Mouse (Mus musculus): ENCODE data around the gene Tsnaxip1.
"Not testable (repeated sequence)": the region's sequence is repeated elsewhere in the genome, so short reads cannot be mapped to it uniquely, and the experiment has no call there.

Gene Tsnaxip1

DNA sequence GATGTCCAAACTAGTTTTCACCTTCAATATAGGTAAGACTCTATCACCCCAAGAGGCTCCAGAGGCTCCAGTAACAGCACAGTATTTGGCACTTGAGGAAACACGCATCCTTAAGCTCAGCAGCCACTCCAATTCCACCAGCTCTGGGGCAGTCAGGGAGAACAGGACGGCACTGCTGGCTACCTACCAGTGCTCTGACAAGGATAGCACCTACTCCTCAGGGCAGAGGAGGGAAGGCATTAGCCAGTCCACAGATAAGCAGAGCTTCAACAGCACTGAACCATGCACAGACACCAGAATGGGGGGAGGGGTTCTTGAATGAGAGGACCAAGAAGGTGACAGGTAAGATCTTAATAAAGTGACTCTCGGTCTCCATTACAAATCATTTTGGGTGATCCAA lies 7.9 kb upstream of the Tsnaxip1 start:
- no peak for DNase-seq

DNA sequence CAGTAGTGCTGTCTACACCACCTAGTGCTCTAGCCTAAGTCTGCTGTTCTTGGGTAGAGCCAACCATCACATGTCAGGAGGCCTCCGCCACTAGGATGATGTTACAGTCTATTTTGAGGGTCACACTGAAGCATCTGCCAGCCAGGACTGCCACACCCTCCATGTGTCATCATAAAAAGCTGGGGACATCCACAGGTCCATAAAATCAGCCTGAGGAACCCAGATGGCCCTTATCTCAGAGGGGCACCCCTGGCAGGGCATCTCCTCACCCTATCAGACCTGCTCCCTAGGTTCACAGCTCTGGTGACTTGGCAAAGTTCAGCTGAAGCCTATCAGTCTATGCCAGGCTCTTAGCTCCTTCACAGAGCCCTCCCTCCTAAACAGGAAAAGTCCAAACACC lies 6.6 kb upstream of the Tsnaxip1 start:
- DNase-seq: no peak

DNA sequence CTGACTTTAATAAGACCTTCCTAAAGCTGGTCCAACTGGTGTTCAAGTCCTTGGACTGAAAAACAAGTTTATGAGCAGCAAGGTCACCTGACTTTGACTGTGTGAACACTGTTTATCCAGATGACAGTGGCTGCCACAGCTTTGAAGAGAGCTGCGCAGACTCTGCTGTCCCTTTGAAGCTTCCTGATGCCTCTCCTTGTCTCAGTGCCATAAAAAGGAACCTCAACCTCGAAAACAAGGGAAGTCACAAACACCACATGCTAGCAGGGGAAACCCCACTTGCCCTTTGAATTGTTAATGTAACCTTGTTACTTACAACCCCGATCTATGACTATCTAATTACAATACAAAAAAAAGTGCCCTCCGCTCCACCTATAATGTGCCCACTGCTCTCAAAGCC lies 2.0 kb upstream of the Tsnaxip1 start:
- DNase-seq: no peak

DNA sequence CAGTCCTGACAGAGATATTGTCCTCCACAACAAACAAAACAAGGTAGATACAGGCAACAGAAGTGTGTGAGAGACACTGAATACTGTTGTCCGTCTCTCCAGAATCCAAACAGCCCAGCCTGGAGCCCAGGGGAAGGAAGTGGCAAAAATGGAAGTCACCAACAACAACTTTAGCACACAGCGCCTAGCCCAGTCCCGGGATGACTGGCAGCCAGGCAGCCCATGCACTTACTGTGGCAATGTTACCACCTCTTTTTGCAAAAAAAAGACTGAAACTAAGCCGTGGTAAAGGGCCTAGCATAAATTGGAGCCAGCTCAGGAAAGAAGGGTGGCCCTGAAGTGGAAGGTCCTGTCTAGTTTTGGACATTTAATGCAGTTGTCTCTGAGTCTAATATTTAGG lies 1.2 kb upstream of the Tsnaxip1 start:
- DNase-seq: no peak

DNA sequence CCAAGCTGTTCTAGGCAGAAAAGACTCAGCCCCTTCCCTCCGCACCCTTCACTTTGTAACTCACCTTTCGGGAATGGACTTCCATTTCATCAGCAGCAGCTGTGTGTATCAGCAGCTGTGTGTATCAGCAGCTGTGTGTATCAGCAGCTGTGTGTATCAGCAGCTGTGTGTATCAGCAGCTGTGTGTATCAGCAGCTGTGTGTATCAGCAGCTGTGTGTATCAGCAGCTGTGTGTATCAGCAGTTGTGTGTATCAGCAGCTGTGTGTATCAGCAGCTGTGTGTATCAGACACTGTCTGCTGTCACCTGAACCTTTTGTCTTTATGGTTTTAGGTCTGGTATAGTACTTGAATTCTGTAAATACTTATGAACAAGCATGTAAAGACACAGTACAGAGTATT lies 6.2 kb downstream of the Tsnaxip1 start:
- not testable (repeated sequence) for DNase-seq

DNA sequence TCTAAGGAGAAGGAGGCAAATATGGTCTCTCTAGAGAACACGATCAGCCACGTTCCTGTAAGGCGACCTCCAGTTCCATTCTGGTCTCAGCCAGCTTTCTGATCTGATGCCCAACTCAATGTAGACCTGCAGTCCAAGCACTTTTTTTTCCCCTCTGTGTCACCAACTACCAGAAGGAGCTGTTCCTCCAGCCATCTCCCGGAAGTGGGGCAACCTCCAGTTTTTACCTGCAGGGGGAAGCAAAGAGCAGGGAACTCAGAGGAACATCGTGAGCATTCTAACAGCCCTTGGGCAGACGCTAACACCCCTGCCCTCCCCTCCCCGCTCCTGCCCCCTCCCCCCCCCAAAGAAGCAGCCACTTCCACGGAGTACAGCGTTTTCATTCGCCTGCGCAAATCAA lies 7.8 kb downstream of the Tsnaxip1 start:
- peak; percentile 82 to 84 for DNase-seq

DNA sequence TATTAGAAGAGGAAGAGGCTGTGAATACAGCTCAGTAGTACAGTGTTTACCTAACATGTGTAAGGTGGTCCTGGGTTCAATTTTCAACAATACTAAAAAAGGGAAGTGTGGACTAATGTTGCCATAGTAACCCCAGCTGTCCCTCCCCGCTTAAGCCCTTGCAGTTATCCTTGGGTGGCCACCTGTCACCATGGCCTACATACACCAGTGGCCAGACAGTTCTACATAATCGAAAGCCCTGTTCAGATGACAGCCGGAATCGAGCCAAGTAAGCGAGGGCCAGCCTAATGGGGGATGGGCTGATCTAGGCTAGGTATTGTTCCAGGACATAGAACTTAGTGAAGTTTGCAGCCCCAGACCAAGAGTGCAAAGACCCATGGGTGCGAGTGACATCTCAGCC lies 9.5 kb downstream of the Tsnaxip1 start:
- DNase-seq: no peak

DNA sequence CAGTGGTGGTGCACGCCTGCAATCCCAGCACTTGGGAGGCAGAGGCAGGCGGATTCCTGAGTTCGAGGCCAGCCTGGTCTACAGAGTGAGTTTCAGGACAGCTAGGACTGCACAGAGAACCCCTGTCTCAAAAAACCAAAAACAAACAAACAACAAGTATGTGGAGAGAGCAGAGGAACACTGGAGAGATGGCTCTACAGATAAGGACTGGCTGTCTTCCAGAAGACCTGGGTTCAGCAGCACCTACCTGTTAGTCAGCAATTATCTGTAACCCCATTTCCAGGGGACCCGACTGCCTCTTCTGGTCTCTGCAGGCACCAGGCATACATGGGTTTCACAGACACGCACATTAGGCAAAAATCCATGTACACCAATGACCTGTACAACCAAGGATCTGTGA lies 11.7 kb downstream of the Tsnaxip1 start:
- DNase-seq: no peak

DNA sequence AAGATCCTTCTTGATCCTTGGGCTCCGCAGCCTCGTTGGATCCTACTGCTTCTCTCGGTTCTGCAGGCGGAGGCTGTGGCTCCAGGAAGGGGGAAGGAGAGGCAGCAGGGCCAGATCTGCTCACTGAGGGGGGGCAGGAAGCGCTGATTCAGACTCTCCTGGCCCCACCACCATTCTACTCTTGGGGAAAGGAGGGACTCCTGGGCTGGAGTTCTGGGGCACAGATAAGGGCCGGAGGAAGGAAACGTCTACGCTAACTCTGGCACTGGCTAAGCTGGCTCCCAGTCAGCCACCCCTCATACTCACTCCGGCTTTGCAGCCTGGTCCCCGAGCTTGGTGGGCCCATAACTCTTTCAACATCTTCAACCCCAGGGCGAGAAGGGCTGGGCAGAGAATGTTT lies 19.1 kb downstream of the Tsnaxip1 start:
- DNase-seq: no peak

DNA sequence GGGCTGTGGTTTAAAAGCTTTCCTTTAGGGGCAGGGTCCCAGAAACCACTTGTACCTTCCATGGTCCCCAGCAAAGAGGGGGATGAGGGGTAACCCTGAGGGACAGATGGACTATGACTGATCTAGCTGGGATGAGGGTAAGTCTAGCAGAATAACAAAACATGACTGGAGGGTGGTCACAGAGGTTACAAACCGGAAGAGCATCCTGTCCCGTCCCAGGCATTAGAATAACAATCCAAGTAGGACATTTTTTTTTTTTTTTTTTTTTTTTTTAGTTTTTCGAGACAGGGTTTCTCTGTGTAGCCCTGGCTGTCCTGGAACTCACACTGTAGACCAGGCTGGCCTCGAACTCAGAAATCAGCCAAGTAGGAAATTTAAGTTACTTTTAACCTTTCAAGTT lies 22.5 kb downstream of the Tsnaxip1 start:
- no peak for DNase-seq

DNA sequence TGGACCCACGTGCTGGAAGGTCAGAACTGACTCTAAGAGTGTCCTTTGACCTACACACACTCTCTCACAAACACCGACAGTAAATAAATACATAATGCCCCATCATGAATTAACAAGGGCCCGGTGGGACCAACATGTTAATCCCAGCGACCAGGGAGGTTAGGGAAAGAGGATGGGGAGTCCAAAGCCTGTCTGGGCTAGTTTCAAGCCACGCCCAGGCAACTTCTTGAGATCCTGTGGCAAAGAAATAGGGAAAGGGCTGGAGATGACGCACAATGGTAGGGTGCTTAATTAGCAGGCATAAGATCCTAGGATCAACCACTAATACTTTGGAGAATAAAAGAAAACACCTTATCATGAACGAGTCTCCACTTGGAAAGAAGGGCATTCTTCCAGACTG lies 23.1 kb downstream of the Tsnaxip1 start:
- no peak for DNase-seq

DNA sequence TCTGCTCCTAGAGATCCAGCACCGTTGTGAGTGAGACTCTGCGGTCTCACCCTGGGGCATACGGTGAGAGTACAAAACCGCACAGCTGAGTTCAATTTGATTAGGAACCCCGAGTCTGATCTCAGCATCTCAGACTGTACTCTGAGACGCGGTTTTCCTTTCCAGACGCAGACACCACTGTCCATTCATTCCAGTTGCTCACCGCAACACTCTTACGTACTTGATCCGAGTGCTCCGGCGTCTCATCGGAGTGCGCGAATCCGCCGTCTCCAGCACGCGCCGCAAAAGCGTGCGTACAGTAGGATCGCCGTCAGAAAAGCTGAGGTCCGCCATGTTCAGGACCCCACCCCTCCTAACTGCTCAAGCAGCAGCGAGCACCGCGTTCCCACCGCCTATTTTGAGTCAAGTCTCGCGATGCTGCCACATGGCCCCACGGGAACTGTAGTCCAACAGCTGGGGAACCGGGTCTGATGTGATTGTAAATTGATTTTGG lies 24.2 kb downstream of the Tsnaxip1 start:
- DNase-seq: peak; percentile 93 to 94

DNA sequence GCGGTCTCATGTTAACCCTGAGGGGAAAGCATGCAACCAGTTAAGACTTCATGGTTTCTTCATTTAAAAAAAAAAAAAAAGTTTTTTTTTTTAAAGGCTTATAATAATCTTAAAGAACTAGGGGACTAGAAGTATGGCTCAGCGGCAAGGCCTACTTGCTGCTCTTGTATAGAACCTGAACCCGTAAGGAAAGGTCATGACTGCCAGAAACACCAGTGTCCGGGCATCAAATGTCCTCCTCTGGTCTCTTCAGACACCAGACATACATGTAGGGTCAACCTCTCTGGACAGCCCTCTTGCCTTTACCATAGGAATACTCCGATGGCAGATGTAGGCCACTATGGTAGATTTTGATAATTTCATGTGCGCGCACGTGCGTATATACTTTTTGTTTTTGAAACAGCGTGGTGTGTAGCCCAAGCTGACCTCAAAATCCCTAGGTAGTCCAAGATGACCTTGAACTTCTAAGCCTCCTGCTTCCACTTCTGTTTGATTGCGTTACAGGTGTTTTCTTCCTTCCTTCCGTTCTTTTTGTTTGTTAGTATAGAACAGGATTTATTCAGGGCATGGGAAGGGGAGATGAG lies 24.7 kb downstream of the Tsnaxip1 start:
- no peak for DNase-seq

DNA sequence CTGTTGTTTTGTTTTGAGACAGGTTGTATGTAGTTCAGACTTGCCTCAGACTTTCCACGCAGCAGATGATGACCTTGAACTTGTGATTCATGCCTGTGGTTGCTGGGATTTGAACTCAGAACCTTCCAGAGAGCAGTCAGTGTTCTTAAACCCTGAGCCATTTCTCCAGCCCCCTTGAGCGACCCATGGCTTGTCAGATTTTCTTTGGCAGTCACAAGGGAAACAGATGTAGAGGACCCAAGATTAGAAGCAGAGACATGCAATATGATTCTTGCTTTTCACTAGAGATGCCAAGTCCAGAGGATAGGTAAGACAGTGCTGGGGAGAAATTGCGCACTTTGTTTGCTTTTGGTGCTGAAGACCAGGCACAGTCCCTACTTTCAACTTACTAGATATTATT lies 25.6 kb downstream of the Tsnaxip1 start, which contains the start of gene Cenpt:
TSS of gene Cenpt (minus strand) at position 101 of the 400 bp plus-strand sequence.
- DNase-seq: no peak

DNA sequence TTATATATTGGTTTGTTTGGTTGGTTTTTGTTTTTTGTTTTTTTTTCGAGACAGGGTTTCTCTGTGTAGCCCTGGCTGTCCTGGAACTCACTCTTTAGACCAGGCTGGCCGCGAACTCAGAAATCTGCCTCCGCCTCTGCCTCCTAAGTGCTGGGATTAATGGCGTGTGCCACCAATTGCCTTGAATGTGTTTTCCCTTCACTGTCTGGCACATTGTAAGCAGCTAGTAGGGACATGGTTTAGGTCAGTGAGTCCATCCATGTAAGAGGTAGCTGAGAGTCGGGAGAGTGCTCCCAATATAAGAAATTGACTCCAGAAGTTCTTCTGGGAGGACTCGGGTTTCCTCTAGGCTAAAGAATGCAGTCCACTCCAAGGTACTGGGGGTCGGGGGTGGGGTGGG lies 26.8 kb downstream of the Tsnaxip1 start:
- DNase-seq: no peak

DNA sequence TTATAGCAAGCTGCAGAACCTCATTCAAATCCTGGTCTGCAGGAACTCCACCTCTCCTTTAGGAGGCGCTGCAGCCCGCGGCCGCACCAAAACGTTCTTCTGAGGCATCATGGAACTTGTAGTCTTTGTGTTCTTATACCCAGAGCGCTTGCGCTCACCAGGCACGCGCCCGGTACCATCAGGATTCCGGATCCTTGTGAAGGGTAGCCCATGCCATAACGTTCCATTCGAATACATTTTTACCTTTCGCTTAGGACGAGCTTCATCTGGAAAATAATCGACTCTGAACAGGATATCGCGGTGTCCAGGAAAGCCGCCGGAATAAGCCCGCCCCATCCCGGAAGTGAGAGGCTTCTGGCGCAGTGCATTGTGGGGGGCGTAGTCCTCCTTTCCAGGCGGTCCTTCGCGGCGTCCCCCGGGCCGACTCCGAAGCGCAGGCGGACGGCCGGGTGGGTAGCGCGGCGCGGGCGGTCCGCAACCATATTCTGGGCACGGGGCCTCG lies 27.2 kb downstream of the Tsnaxip1 start, which contains the start of gene Thap11:
TSS of gene Thap11 (plus strand) at position 418 of the 502 bp plus-strand sequence.
- peak; percentile 94 to 95 for DNase-seq

DNA sequence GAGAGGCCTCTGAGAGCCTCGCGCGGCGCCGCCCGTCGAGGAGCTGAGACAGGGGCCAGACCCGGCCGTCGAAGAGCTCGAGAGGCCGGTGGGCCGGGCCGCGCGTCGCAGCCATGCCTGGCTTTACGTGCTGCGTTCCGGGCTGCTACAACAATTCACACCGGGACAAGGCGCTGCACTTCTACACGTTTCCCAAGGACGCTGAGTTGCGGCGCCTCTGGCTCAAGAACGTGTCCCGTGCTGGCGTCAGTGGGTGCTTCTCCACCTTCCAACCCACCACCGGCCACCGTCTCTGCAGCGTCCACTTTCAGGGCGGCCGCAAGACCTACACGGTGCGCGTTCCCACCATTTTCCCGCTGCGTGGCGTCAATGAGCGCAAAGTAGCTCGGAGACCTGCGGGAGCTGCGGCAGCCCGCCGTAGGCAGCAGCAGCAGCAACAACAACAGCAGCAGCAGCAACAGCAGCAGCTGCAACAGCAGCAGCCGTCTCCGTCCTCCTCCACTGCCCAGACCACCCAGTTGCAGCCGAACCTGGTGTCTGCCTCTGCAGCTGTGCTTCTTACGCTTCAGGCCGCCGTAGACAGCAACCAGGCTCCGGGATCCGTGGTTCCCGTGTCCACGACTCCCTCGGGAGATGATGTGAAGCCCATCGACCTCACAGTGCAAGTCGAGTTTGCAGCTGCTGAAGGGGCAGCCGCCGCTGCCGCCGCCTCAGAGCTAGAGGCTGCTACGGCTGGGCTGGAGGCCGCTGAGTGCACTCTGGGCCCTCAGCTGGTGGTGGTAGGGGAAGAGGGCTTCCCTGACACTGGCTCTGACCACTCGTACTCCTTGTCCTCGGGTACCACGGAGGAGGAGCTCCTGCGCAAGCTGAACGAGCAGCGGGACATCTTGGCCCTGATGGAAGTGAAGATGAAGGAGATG lies 28.0 kb downstream of the Tsnaxip1 start:
- peak; percentile 50 to 71 for DNase-seq

DNA sequence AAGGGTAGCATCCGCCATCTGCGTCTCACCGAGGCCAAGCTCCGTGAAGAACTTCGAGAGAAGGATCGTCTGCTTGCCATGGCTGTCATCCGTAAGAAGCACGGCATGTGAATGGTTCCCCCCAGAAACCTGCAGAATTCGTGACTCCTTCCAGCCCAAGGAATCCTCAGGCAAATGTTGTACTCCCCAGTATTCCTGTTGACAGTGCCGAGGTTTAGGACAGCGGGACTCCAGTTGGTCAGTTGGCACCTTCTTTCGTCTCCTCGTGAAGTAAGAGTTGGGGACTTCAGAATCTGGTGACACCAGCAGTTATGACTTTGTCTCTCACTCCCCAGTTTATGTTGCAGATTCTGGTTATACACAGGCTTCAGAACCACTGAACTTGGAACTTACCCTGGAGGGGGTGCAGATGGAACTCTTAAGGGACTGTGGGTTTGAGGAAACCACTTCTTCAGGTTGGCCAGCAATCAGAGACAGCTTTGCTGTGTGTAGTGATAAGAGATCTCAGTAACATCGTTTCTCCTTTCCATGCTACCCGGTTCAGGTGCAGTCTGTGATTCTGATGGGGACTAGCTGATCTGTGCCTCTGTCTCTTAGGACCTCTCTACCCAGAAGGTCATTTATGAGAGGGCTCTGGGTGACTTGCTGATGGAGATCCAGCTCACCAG lies 28.8 kb downstream of the Tsnaxip1 start:
- no peak for DNase-seq

DNA sequence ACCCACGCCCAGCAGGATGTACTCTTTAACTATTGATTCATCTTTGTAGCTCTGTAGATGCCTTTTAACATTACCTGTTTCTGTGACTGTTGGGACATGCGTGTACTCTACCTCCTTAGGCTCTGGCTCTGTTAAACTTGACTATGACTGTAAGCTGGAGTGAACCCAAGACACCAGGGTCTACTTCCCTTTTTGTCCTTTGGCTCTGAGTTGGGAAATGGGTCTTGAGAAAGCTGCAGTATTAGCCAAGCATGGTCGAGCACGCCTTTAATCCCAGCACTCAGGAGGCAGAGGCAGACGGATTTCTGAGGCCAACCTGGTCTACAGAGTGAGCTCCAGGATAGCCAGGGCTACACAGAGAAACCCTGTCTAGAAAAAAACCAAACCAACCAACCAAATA lies 31.0 kb downstream of the Tsnaxip1 start:
- DNase-seq: no peak

DNA sequence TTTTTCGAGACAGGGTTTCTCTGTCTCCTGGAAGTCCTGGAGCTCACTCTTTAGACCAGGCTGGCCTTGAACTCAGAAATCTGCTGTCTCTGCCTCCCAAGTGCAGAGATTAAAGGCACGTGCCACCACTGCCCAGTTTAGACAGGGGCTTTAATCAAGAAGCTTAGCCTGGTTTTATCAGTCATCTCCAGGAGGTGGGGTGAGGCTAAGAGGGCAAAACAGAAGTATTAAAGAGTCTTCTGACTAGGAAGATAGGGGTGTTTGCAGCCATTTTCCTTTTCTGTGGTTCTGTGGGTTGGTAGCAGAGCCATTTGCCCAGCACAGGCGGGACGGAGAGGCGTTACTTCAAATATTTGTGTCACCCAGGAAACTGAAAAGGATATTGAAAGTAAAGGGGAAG lies 31.8 kb downstream of the Tsnaxip1 start:
- no peak for DNase-seq

DNA sequence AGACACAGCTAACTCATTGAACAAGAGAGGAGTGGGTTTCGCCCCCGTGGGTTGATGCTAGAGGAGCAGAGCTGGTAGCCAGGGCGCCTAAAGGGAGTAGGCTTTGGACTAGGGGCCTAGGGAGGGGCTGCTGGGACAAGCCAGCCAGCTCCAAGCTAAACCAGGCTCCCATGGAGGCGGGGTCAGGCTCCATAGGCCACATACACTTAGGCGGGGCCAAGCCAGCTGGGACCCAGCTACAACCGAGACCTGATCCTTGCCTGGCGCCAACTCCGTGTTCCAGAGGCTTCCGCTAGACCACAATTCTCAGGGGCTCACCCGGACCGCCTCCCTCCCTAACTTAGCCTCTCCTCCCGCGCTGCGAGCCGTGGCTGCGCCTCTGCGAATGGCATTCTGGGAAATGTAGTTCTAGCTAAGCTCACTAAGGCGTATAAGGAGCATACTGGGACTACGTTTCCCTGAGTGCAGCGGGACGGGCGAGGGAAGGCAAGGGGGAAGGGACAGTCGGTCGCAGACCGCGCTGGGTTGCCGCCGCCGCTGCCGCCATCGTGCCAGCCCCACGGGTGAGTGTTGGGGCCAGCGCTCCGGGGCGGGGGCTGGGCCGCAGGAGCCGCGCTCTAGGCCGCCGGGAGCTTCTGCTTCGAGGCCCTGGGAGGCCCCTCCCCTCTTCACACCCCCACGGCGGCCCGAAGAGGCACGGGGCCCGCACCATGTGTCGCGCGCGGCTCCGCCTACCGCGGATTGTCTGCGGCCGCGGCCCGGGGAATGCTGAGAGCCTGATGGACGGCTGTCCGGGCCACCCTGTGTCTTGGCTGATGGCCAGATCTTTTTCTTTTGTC lies 32.8 kb downstream of the Tsnaxip1 start, which contains the start of gene Nutf2:
TSS of gene Nutf2 (plus strand) at position 438 of the 839 bp plus-strand sequence.
- peak; percentile 95 to 99 for DNase-seq

DNA sequence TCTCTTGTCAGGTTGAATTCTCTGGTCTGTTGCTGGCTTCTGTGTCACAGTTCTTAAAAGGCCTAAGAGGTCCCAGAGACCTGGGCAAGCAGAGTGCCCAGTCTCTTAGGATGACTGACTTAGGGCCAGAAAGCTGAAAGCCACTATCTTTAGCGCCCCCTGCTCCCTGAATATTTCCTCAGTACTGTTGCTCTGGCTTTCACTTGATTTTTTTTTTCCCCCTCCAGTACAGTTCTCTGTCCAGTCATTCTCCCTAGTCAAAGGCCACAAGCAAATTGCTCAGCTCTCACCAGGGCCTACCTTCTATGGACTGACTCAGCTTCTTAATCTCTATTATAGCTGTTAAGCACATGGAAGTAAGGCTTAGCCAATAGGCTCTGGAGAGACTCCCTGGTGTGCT lies 34.4 kb downstream of the Tsnaxip1 start:
- peak in 1 of 2 experiments; percentile 20 for DNase-seq

All from kidney, postnatal 25 days (tissue).